Comparison of ENCODE assay signal across 24 mouse cellular contexts in genomic region chr5:118428323-118429095, GRCm38 (mm10).
"Had no signal": no experiment of that assay in that cellular context is flagged by ENCODE, and none has a peak within 500 bp of the region (broad histone marks: within the 10 kb centered on the region; RNA-seq: fewer than 3 reads in every experiment).

No protein-coding gene starts in this region.

- H3K9me3 ChIP-seq: kidney, embryonic 15.5 days; limb, embryonic 12.5 days; limb, embryonic 15.5 days; midbrain, embryonic 10.5 days; midbrain, embryonic 15.5 days; neural tube, embryonic 12.5 days; neural tube, embryonic 15.5 days had no signal

- ATAC-seq: liver, postnatal 0 days; lung, postnatal 0 days; midbrain, embryonic 15.5 days had no signal

- H3K9ac ChIP-seq: kidney, embryonic 15.5 days; limb, embryonic 12.5 days; limb, embryonic 15.5 days; liver, embryonic 14.5 days; liver, postnatal 0 days; lung, embryonic 14.5 days; midbrain, embryonic 15.5 days; neural tube, embryonic 12.5 days; neural tube, embryonic 15.5 days had no signal

- H3K4me1 ChIP-seq: midbrain, embryonic 15.5 days; neural tube, embryonic 15.5 days had no signal

- H3K36me3 ChIP-seq: kidney, embryonic 15.5 days; limb, embryonic 12.5 days; limb, embryonic 15.5 days; midbrain, embryonic 10.5 days; midbrain, embryonic 15.5 days; neural tube, embryonic 12.5 days; neural tube, embryonic 15.5 days had no signal

- H3K27ac ChIP-seq: kidney, embryonic 15.5 days; limb, embryonic 12.5 days; limb, embryonic 15.5 days; liver, embryonic 14.5 days; macrophage; midbrain, embryonic 10.5 days; midbrain, embryonic 15.5 days; neural tube, embryonic 12.5 days; neural tube, embryonic 15.5 days; stomach, postnatal 0 days had no signal

- H3K4me3 ChIP-seq: kidney, embryonic 15.5 days; limb, embryonic 12.5 days; limb, embryonic 15.5 days; megakaryocyte, embryonic 14.5 days; midbrain, embryonic 10.5 days; midbrain, embryonic 15.5 days; neural tube, embryonic 12.5 days; neural tube, embryonic 15.5 days had no signal

- H3K27me3 ChIP-seq: limb, embryonic 15.5 days; midbrain, embryonic 15.5 days; neural tube, embryonic 12.5 days; neural tube, embryonic 15.5 days had no signal

- H3K4me2 ChIP-seq: kidney, embryonic 15.5 days; limb, embryonic 12.5 days; limb, embryonic 15.5 days; liver, embryonic 11.5 days; lung, embryonic 14.5 days; midbrain, embryonic 15.5 days; neural tube, embryonic 12.5 days; neural tube, embryonic 15.5 days had no signal

- DNase-seq: kidney, postnatal 10 days; kidney, postnatal 36 days; left cerebral cortex, postnatal 4 days; liver, postnatal 0 days; lung, embryonic 14.5 days; right cerebral cortex, adult 18-20 months; right cerebral cortex, postnatal 14 days; right cerebral cortex, postnatal 4 days; thymus, adult 18-20 months; thymus, postnatal 14 days; thymus, postnatal 4 days had no signal
